Mouse (Mus musculus) gastrocnemius, postnatal 36 days (tissue): ENCODE results near the gene Smco2. TPM values are rescaled to one million over a fixed set of nuclear protein-coding genes. Genes with fewer than 3 reads are reported as not detected.

Experiments
- DNase-seq, 2 experiments: peaks; one replicate each; pipeline ENCODE4 v3.0.0; 2022
- intact Hi-C: fragments of 180-260 bp; cut with DNase I; formaldehyde crosslinking; loops from one replicate; pipeline ENCODE4 v1.15.1; 2025
- long read RNA-seq, 2 experiments: library from polyadenylated mRNA; stranded (forward); transcript quantifications; one replicate each; pipeline ENCODE4 v2.0.0; 2021
- total RNA-seq, 2 experiments: library from RNA; stranded (reverse); gene quantifications; 2 replicates each; pipeline ENCODE4 v1.2.3; 2021

Gene Smco2
- not detected for total RNA-seq
- long read RNA-seq, experiment 1: 0 reads
- long read RNA-seq, experiment 2: 0 reads

- intact Hi-C loops: no loop called here
- no peak for DNase-seq
Measured at GRCm38 (mm10) chr6:146850050-146850449, at the start of gene Smco2. Smco2 (plus strand) TSS chr6:146850104.

DNA sequence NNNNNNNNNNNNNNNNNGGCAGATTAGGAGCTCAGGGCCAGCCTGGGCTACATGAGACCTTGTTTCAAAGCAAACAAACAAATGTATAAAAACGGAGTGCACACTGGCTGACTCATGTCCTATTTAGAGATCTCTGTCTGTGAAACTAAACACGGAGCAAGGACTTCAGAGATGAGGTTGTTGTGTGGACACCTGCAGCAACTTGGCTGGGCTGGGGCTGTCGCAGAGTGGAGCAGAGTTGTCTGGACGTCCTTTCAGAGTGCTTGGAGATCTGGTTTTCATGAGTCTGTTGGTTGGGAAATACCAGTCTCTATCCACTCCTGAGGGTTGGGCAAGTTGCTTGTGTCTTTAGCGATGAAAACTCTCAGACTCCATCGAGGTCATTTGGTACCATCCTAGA is 39.9 kb upstream of the Smco2 start:
- intact Hi-C loops: no loop called here
- no peak for DNase-seq

GRCm38 (mm10) chr6:146813007-146813406 is 36.9 kb upstream of the Smco2 start:
- intact Hi-C loops: no loop called here
- no peak for DNase-seq

DNA sequence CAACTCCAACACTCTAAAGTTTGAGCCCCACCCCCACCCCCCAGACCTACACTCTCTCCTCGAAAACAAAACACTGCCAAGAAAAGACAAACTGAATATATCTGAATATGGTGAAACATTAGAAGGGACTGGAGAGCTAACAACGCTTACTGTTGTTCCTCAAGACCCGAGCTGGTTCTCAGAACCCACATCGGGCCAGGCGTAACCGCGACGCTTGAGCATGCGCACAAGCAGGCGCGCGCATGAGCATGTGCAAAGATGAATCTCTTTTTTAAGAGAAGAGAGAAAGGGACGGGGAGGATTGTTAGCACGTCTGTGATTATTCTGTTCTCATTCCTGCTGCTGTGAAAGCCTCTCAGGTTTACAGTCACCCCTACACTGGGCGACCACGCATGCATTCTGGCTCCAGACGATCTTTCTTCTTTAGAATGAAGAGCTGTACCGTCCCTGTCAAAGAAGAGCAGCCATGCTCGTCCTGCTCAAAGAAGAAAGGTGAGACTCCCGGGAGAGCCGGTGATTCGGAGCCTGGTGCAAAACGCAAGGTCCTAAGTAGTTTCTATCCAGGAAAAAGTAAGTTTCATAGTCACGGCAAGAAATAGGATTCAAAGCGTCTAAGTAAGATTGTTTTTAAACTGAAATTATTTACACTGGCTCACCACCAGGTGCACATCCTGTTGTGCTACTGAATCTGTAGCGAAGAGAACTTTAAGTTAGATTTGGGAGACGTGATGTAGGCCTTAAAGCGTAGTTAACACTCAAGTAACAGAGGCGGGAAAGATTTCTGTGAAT is 29.5 kb upstream of the Smco2 start:
- no peak for DNase-seq
- intact Hi-C loops: loop anchor here (10.0 kb wide), 2 partner anchors 294 to 424 kb away; no protein-coding TSS in a partner anchor

DNA sequence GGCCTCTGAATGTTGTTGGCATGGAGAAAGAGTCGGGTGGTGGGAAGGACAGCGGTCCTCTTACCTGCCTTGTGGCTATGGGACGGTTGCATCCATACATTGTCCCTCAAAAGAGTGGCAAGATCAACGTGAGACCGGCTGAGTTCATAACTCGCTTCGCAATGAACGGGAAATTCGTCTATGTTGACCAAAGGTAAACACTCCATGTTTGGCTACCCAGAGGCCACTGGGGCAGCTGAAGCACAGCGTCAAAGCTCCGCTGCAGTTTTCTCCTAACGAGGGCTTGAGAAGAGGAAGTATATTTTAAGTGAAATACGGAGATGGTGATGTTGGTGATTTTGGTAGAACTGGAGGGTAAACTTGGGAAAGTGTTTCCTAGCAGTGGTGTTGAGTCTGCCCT is 27.9 kb upstream of the Smco2 start:
- intact Hi-C loops: loop anchor here (10.0 kb wide), 2 partner anchors 293 to 423 kb away; no protein-coding TSS in a partner anchor
- DNase-seq: no peak

DNA sequence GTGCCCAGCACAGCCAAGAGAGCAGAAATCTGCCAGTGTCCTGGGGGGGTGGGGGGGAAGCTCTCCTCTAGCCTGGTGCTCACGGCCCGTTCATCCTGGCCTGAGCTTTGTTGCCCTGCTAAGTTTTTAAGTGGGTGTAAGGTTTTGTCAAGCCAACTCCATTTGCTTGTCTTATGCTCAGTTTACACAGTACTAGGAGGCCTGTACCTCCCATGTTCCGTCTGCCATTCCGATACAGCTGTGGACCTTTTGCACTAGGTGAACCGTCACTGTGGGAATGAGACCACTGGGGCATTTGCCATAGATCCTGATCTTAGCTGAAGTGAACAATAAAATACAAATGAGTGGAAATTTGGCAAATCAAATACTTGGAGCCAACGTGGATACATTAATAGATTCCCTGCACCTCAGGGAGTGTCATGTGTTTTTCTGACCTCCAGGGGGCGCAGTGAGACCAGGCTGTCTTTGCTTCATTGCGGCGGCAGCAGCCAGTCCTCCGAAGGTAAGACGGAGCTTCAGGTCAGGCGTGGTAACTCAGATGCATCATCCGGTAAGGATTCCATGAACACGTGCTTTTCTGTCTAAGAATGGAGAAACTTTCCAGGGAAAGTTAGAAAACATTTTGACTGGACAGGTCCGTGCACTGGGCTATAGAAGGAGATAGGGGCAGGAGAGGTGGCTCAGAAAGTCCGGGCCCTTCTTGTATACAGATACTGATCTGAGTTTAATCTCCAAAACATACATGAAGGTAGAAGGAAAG is 25.0 kb upstream of the Smco2 start:
- DNase-seq: peak; percentile 26 to 36
- intact Hi-C loops: loop anchor here (10.0 kb wide), 2 partner anchors 290 to 420 kb away; no protein-coding TSS in a partner anchor

- DNase-seq: no peak
- intact Hi-C loops: loop anchor here (10.0 kb wide), 2 partner anchors 289 to 419 kb away; no protein-coding TSS in a partner anchor
Measured at GRCm38 (mm10) chr6:146825487-146825773, 24.5 kb upstream of the Smco2 start.

GRCm38 (mm10) chr6:146831320-146831719 is 18.6 kb upstream of the Smco2 start:
- no peak for DNase-seq
- intact Hi-C loops: no loop called here

GRCm38 (mm10) chr6:146833485-146834314 is 16.2 kb upstream of the Smco2 start:
- DNase-seq: peak in 1 of 2 experiments; percentile 17
- intact Hi-C loops: loop anchor here (2.0 kb wide), 1 partner anchor 161 kb away; no protein-coding TSS in a partner anchor

DNA sequence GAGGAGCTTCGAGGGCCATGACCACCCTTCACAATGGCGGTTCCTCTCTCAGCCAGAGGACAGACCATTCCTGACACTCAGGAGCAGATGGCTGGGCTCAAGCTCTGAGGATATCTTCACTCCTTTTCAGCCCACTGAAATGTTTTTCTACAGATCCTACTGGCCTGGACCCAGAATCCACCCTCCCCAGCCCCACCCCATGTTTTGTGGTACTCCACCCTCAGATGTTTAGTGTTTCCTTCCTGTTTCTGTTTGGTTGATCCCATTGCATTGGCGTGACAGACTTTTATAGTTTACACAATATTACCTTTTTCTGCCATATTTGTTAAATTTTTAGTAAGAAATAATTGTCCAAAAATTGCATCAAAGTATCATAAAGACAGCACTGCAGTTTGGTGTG is 15.6 kb upstream of the Smco2 start:
- intact Hi-C loops: loop anchor here (2.0 kb wide), 1 partner anchor 160 kb away; no protein-coding TSS in a partner anchor

DNA sequence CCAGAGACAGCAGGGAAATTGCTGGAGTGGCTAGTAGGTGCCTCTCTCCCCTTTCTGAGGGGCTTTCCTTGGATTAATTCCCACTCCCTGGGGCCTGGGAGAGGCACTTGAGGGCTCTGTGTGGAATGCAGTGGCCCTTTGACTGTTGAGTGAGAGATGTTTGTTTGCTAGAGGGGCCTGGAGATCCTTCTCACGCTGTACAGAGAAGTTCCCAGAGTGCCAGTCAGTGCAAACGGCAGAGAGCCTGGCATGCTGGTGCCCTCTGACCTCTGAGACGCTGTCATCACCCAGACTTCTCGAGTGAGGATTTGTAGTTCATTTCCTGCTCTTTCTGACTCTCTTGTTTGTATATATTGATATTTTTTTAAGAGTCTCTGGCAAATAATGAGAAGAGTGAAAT is 14.1 kb upstream of the Smco2 start:
- no peak for DNase-seq
- intact Hi-C loops: loop anchor here (2.0 kb wide), 1 partner anchor 159 kb away; no protein-coding TSS in a partner anchor

More for the DNA sequence above, 15.6 kb upstream of the Smco2 start:
- no peak for DNase-seq

DNA sequence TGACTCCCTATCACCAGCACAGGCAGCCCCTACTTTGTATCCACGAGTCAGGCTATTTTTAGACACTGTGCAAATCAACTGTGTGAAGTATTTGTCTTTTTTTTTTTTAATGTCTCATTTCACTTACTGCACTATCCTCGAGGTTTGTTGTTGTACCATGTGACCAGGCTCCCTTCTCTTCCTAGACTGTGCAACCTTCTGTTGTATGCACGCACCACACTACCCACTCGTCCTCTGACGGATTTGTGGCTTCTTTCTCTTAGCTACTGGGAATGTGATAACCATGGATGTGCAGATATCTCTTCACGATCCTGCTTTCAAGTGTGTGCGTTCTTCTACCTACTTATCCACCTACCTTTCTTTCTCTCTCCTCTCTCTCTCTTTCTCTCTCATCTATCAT is 12.6 kb upstream of the Smco2 start:
- intact Hi-C loops: no loop called here
- no peak for DNase-seq

DNA sequence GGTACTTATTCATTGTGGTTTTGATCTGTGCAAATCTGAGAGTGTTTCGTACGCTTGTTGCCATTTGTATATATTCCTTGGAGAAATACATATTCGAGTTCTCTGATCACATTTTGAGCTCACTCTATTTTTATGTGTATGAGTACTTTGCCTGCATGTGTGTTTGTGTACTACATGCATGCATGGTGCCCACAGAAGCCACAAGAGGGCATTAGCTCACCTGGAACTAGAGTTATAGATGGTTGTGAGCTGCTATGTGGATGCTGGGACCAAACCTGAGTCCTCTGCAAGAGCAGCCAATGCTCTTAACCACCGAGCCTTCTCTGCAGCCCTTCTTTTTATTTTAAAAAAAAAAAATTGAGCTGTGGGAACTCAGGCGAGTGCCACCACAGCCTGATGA is 11.5 kb upstream of the Smco2 start:
- DNase-seq: no peak

DNA sequence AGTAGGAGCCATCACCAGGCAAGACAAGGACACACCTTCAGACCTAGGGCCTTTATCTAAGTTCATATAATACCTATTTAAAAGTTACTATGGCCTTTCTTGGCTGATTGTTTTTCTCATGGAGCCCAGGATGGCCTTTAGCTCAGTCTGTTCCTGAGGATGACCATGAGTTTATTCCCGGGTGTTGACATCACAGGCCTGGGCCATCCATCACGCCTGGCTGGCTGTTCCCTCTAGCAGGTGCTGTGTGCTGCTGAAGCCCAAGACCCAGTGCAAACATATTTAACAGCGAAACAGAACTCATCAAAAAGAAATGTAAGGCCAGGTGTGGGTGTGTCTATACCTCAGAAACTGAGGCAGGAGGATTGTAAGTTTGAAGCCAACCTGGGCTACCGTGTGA is 11.0 kb upstream of the Smco2 start:
- no peak for DNase-seq
- intact Hi-C loops: no loop called here

More for the DNA sequence above, 11.5 kb upstream of the Smco2 start:
- intact Hi-C loops: no loop called here

- DNase-seq: no peak
- intact Hi-C loops: loop anchor here (5.0 kb wide), 1 partner anchor 102 kb away; no protein-coding TSS in a partner anchor
Measured at GRCm38 (mm10) chr6:146844867-146845266, 5.0 kb upstream of the Smco2 start.

DNA sequence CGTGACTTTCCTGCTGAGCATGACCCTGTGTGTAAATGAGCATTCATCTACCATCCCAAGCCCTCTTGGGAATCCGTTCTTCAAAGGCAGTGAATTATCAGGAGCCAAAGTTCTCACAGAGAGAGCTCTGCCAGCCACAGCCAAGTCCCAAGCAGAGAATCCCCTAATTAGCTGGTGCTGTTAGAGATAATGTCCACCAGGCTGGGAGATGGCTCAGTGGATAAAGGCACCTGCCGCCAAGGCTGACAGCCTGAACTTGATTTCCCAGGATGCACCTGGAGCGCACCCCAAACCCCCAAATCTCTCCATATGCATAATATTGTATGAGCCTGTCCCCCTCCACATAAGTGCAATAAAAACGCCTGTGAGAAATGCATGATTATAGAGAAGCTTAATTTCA is 4.6 kb upstream of the Smco2 start:
- intact Hi-C loops: no loop called here
- DNase-seq: no peak

GRCm38 (mm10) chr6:146845961-146846750 is 3.7 kb upstream of the Smco2 start:
- intact Hi-C loops: no loop called here
- peak; percentile 22 for DNase-seq

DNA sequence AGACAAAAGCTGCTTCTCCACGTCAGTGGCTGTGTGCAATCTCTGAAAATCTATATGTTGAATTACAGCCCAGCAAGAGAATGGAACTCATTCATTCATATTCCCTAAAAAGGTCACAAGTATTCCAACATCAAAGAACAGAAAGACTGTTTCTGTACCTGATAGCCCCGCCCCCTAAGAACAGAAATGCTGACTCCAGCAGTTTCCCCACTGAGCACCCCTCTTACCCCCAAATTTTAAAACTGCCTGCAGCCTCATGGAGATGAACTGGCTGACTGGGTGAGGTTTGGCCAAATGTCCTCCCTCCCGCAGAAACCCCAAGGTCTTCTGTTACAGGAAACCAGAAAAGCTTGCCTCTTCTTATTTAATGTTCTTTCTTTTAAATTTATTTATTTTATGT is 2.5 kb upstream of the Smco2 start:
- no peak for DNase-seq
- intact Hi-C loops: no loop called here

DNA sequence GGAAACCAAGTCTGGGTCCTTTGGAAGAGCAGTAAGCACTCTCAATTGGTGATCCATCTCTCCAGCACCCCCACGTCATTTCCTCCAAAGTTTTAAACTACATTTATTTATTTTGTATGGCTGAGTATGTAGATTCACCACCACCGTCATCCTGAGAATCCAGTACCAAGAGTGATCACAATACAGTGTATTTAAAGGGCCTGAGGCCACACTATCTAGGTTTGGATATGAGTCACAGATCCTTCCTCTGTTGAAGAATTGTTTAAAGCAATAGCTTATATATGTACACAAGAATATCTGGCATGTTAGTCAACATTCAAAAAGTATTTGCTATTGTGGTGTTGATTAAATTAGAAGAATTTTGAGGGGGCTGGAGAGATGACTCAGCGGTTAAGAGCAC is 1.6 kb upstream of the Smco2 start:
- no peak for DNase-seq
- intact Hi-C loops: no loop called here

- DNase-seq: no peak
- intact Hi-C loops: no loop called here
Measured at GRCm38 (mm10) chr6:146851916-146852315, 2.0 kb downstream of the Smco2 start.
